24 mouse cellular contexts compared by ENCODE assay signal in the genomic region with DNA sequence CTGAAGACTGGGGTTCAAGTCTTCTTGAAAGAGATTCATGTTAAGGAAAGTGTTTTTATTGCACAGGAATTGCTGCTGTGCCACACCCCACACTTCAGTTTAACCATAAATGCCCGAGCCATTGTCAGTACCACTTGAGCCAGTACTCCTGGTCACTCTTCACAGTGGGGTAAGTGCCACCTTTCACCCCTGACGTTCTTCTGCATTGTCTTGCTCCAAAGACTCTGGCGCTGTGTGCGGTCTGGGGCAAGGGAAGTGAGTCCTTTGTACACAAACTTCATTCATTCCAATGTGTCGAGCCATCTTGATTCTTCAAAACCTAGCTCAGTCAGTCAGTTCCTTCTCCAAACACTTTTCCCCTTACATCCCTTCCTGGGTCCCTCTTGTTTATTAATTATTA.
"Had no signal": no experiment of that assay in that cellular context is flagged by ENCODE, and none has a peak within 500 bp of the region (broad histone marks: within the 10 kb centered on the region; RNA-seq: fewer than 3 reads in every experiment).

No protein-coding gene starts in this region.

- H3K27me3 ChIP-seq: kidney, embryonic 15.5 days; limb, embryonic 12.5 days; limb, embryonic 15.5 days; midbrain, embryonic 13.5 days; neural tube, embryonic 13.5 days; stomach, embryonic 15.5 days had no signal

- H3K4me3 ChIP-seq: kidney, embryonic 15.5 days; limb, embryonic 12.5 days; limb, embryonic 15.5 days; megakaryocyte, embryonic 14.5 days; midbrain, embryonic 10.5 days; midbrain, embryonic 13.5 days; myocyte; neural tube, embryonic 13.5 days; stomach, embryonic 15.5 days had no signal

- DNase-seq: kidney, adult 8-10 months; kidney, postnatal 10 days; kidney, postnatal 36 days; layer of hippocampus, postnatal 36 days; left cerebral cortex, postnatal 4 days; lung, embryonic 14.5 days; lung, postnatal 14 days; retina, postnatal 1 day; right cerebral cortex, postnatal 25 days; spleen, adult 18-20 months; thymus, adult 18-20 months; thymus, postnatal 36 days had no signal

- H3K9ac ChIP-seq: kidney, embryonic 15.5 days; limb, embryonic 12.5 days; limb, embryonic 15.5 days; liver, embryonic 14.5 days; lung, embryonic 14.5 days; midbrain, embryonic 13.5 days; neural tube, embryonic 13.5 days; stomach, embryonic 15.5 days had no signal

- H3K36me3 ChIP-seq: kidney, embryonic 15.5 days; limb, embryonic 12.5 days; limb, embryonic 15.5 days; midbrain, embryonic 10.5 days; midbrain, embryonic 13.5 days; neural tube, embryonic 13.5 days; stomach, embryonic 15.5 days had no signal

- H3K27ac ChIP-seq: kidney, embryonic 15.5 days; limb, embryonic 12.5 days; limb, embryonic 15.5 days; liver, embryonic 14.5 days; midbrain, embryonic 10.5 days; midbrain, embryonic 13.5 days; neural tube, embryonic 13.5 days; stomach, embryonic 15.5 days had no signal

- H3K4me1 ChIP-seq: kidney, embryonic 15.5 days; limb, embryonic 15.5 days; midbrain, embryonic 13.5 days; neural tube, embryonic 13.5 days had no signal

- ATAC-seq: intestine, postnatal 0 days; midbrain, embryonic 13.5 days; midbrain, embryonic 16.5 days had no signal

- H3K4me2 ChIP-seq: kidney, embryonic 15.5 days; limb, embryonic 12.5 days; limb, embryonic 15.5 days; lung, embryonic 14.5 days; midbrain, embryonic 13.5 days; neural tube, embryonic 13.5 days; stomach, embryonic 15.5 days had no signal

- H3K9me3 ChIP-seq: kidney, embryonic 15.5 days; limb, embryonic 12.5 days; limb, embryonic 15.5 days; megakaryocyte, embryonic 14.5 days; midbrain, embryonic 10.5 days; midbrain, embryonic 13.5 days; neural tube, embryonic 13.5 days; stomach, embryonic 15.5 days had no signal
